Mouse (Mus musculus): Measurements from ENCODE around the gene 1700016D06Rik. TPM values are rescaled to one million over a fixed set of nuclear protein-coding genes. Genes with fewer than 3 reads are reported as not detected.

The 1700016D06Rik gene
- polyA plus RNA-seq, 1 experiment from 2014 or later = not detected

- peak; percentile 91 for ATAC-seq (ENCODE audit: low FRiP score, low read depth)
Observed at GRCm38 (mm10) chr8:11727651-11728481, 27.0 kb upstream of the 1700016D06Rik start, which contains the start of gene Arhgef7. TSS of gene Arhgef7 (plus strand) at chr8:11727721.

GRCm38 (mm10) chr8:11727273-11727650 is 26.4 kb upstream of the 1700016D06Rik start:
- peak; percentile 41; the same call in 1 of the 2 replicates for ATAC-seq (ENCODE audit: low FRiP score, low read depth)
- Histone ChIP-seq H3K36me3 (no peaks in the 10 kb centered on the region), H3K4me3 (peak overlapping the region; percentile 65), H3K27ac (replicated peaks) (peak overlapping the region; percentile 100), H3K4me2 (peak overlapping the region; percentile 65), H3K9me3 (no peaks in the 10 kb centered on the region), H3K9ac (peak overlapping the region; percentile 93), H3K27me3 (0 out of 2 replicates have a peak, but pooled peaks cover 4% of the 10 kb centered on the region), H3K4me1 (replicated peaks) (peaks cover 33% of the 10 kb centered on the region)
- WGBS = under 1% methylated on average over 22 of the region's 22 CpGs

More at GRCm38 (mm10) chr8:11727651-11728481, 27.0 kb upstream of the 1700016D06Rik start, which contains the start of gene Arhgef7:
- Histone ChIP-seq H3K27me3 (0 out of 2 replicates have a peak, but pooled peaks cover 4% of the 10 kb centered on the region), H3K4me3 (peak within 1 kb of the TSS; percentile 65), H3K4me2 (peak within 1 kb of the TSS; percentile 65), H3K9ac (peak within 1 kb of the TSS; percentile 93), H3K9me3 (no peaks in the 10 kb centered on the region), H3K36me3 (no peaks in the 10 kb centered on the region), H3K27ac (replicated peaks) (peak within 1 kb of the TSS; percentile 100), H3K4me1 (replicated peaks) (peaks cover 33% of the 10 kb centered on the region)
- under 1% methylated on average over 117 of the region's 127 CpGs for WGBS

- no peak overlapping the region for H3K9ac ChIP-seq
- no peaks in the 10 kb centered on the region for H3K4me1 ChIP-seq (replicated peaks)
- no peaks in the 10 kb centered on the region for H3K36me3 ChIP-seq
- no peak overlapping the region for H3K27ac ChIP-seq (replicated peaks)
- no peak for ATAC-seq (ENCODE audit: low FRiP score, low read depth)
- no peak overlapping the region for H3K4me2 ChIP-seq
- H3K4me3 ChIP-seq = no peak overlapping the region
- H3K9me3 ChIP-seq = no peaks in the 10 kb centered on the region
- no peaks in the 10 kb centered on the region for H3K27me3 ChIP-seq
- WGBS = 80% methylated on average over 4 of the region's 4 CpGs
Observed at GRCm38 (mm10) chr8:11717194-11717593, 16.3 kb upstream of the 1700016D06Rik start.

GRCm38 (mm10) chr8:11712244-11712643 is 11.4 kb upstream of the 1700016D06Rik start:
- Histone ChIP-seq H3K4me2 (no peak overlapping the region), H3K4me1 (replicated peaks) (no peaks in the 10 kb centered on the region), H3K27ac (replicated peaks) (no peak overlapping the region), H3K36me3 (no peaks in the 10 kb centered on the region), H3K9me3 (no peaks in the 10 kb centered on the region), H3K27me3 (no peaks in the 10 kb centered on the region), H3K9ac (no peak overlapping the region), H3K4me3 (no peak overlapping the region)
- ATAC-seq (ENCODE audit: low FRiP score, low read depth) = no peak
- 91% methylated on average over 6 of the region's 6 CpGs for WGBS

- no peaks in the 10 kb centered on the region for H3K4me1 ChIP-seq (replicated peaks)
- H3K4me2 ChIP-seq = no peak overlapping the region
- no peaks in the 10 kb centered on the region for H3K9me3 ChIP-seq
- 56% methylated on average over 5 of the region's 5 CpGs for WGBS
- H3K9ac ChIP-seq = no peak overlapping the region
- no peak overlapping the region for H3K4me3 ChIP-seq
- H3K36me3 ChIP-seq = no peaks in the 10 kb centered on the region
- no peaks in the 10 kb centered on the region for H3K27me3 ChIP-seq
- H3K27ac ChIP-seq (replicated peaks) = no peak overlapping the region
- ATAC-seq (ENCODE audit: low FRiP score, low read depth) = no peak
Observed at GRCm38 (mm10) chr8:11710415-11710814, 9.6 kb upstream of the 1700016D06Rik start.

- ATAC-seq (ENCODE audit: low FRiP score, low read depth) = no peak
- Histone ChIP-seq H3K4me1 (replicated peaks) (no peaks in the 10 kb centered on the region), H3K9ac (no peak overlapping the region), H3K27me3 (no peaks in the 10 kb centered on the region), H3K36me3 (no peaks in the 10 kb centered on the region), H3K4me2 (no peak overlapping the region), H3K9me3 (no peaks in the 10 kb centered on the region), H3K4me3 (no peak overlapping the region), H3K27ac (replicated peaks) (no peak overlapping the region)
- 86% methylated on average over 3 of the region's 3 CpGs for WGBS
Observed at GRCm38 (mm10) chr8:11709542-11709941, 8.7 kb upstream of the 1700016D06Rik start.

- ATAC-seq (ENCODE audit: low FRiP score, low read depth) = no peak
- Histone ChIP-seq H3K4me1 (replicated peaks) (no peaks in the 10 kb centered on the region), H3K9ac (no peak overlapping the region), H3K9me3 (no peaks in the 10 kb centered on the region), H3K27ac (replicated peaks) (no peak overlapping the region), H3K4me3 (no peak overlapping the region), H3K27me3 (no peaks in the 10 kb centered on the region), H3K36me3 (no peaks in the 10 kb centered on the region), H3K4me2 (no peak overlapping the region)
- WGBS = 31% methylated on average over 2 of the region's 2 CpGs
Observed at GRCm38 (mm10) chr8:11708815-11709214, 8.0 kb upstream of the 1700016D06Rik start.

GRCm38 (mm10) chr8:11707701-11708100 is 6.8 kb upstream of the 1700016D06Rik start:
- 28% methylated on average over 3 of the region's 3 CpGs for WGBS
- Histone ChIP-seq H3K27ac (replicated peaks) (no peak overlapping the region), H3K4me3 (no peak overlapping the region), H3K4me1 (replicated peaks) (no peaks in the 10 kb centered on the region), H3K9me3 (no peaks in the 10 kb centered on the region), H3K4me2 (no peak overlapping the region), H3K27me3 (no peaks in the 10 kb centered on the region), H3K9ac (no peak overlapping the region), H3K36me3 (no peaks in the 10 kb centered on the region)
- ATAC-seq (ENCODE audit: low FRiP score, low read depth) = no peak

- ATAC-seq (ENCODE audit: low FRiP score, low read depth) = no peak
- H3K36me3 ChIP-seq = no peaks in the 10 kb centered on the region
- no peaks in the 10 kb centered on the region for H3K4me1 ChIP-seq (replicated peaks)
- H3K4me3 ChIP-seq = no peak overlapping the region
- no peaks in the 10 kb centered on the region for H3K27me3 ChIP-seq
- no peak overlapping the region for H3K9ac ChIP-seq
- no peaks in the 10 kb centered on the region for H3K9me3 ChIP-seq
- WGBS = 86% methylated on average over 12 of the region's 12 CpGs
- no peak overlapping the region for H3K27ac ChIP-seq (replicated peaks)
- H3K4me2 ChIP-seq = no peak overlapping the region
Observed at GRCm38 (mm10) chr8:11705818-11706217, 5.0 kb upstream of the 1700016D06Rik start.

- no peak overlapping the region for H3K9ac ChIP-seq
- WGBS = 70% methylated on average over 6 of the region's 6 CpGs
- no peak for ATAC-seq (ENCODE audit: low FRiP score, low read depth)
- H3K27ac ChIP-seq (replicated peaks) = no peak overlapping the region
- no peaks in the 10 kb centered on the region for H3K9me3 ChIP-seq
- H3K27me3 ChIP-seq = no peaks in the 10 kb centered on the region
- peaks cover 4% of the 10 kb centered on the region; the same call in 1 of the 2 replicates for H3K4me1 ChIP-seq (replicated peaks)
- no peak overlapping the region for H3K4me2 ChIP-seq
- no peak overlapping the region for H3K4me3 ChIP-seq
- no peaks in the 10 kb centered on the region for H3K36me3 ChIP-seq
Observed at GRCm38 (mm10) chr8:11704716-11705420, 4.0 kb upstream of the 1700016D06Rik start.

- no peak overlapping the region for H3K9ac ChIP-seq
- H3K27ac ChIP-seq (replicated peaks) = no peak overlapping the region
- no peak for ATAC-seq (ENCODE audit: low FRiP score, low read depth)
- no peaks in the 10 kb centered on the region for H3K9me3 ChIP-seq
- no peak overlapping the region for H3K4me2 ChIP-seq
- no peak overlapping the region for H3K4me3 ChIP-seq
- H3K27me3 ChIP-seq = no peaks in the 10 kb centered on the region
- 86% methylated on average over 5 of the region's 5 CpGs for WGBS
- H3K4me1 ChIP-seq (replicated peaks) = peaks cover 4% of the 10 kb centered on the region; the same call in 1 of the 2 replicates
- no peaks in the 10 kb centered on the region for H3K36me3 ChIP-seq
Observed at GRCm38 (mm10) chr8:11703789-11704188, 2.9 kb upstream of the 1700016D06Rik start.

GRCm38 (mm10) chr8:11701428-11701827 is 565 bp upstream of the 1700016D06Rik start:
- no peak overlapping the region for H3K4me2 ChIP-seq
- H3K4me3 ChIP-seq = no peak overlapping the region
- peaks cover 4% of the 10 kb centered on the region; the same call in 1 of the 2 replicates for H3K4me1 ChIP-seq (replicated peaks)
- no peaks in the 10 kb centered on the region for H3K27me3 ChIP-seq
- no peaks in the 10 kb centered on the region for H3K36me3 ChIP-seq
- no peaks in the 10 kb centered on the region for H3K9me3 ChIP-seq
- no peak overlapping the region for H3K9ac ChIP-seq
- no peak overlapping the region for H3K27ac ChIP-seq (replicated peaks)
- no peak for ATAC-seq (ENCODE audit: low FRiP score, low read depth)
- WGBS = 88% methylated on average over 6 of the region's 6 CpGs

Data from hindbrain, embryonic 15.5 days (tissue).